10 mouse cellular contexts compared by ENCODE assay signal in the genomic region with DNA sequence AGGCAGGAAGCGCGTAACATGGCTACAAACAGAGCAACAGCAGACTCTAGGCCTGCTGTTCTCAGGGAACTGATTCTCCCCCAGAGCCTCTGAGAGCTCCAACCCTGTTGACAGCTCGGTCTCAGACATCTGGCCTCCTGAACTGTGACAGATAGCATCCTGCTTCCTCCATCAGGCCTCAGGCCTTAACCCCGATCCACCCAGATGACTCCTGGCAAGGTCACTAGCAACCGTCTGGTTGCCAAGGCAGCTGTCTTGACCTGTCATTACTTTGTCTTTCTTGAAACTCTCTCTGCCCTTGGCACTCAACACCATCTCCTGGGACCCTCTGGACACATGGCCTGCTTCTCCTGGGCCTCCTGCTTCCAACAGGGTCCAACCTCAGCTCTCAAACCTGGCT. TPM values are rescaled to one million over a fixed set of nuclear protein-coding genes. Genes with fewer than 3 reads are reported as not detected.
A peak's percentile ranks its signal among the peaks of the same experiment; 100 is the strongest.
DNase-seq lines count a peak whose midpoint lies in the region; ATAC-seq lines count a peak whose summit lies in the region.
"Had no signal": no experiment of that assay in that cellular context is flagged by ENCODE, and none has a peak within 500 bp of the region (broad histone marks: within the 10 kb centered on the region; RNA-seq: fewer than 3 reads in every experiment).

No protein-coding gene starts in this region.

- no peak overlapping the region for H3K9ac ChIP-seq in embryonic facial prominence, embryonic 11.5 days (replicated peaks; ENCODE audit: low read length)
- H3K9ac ChIP-seq in limb, embryonic 12.5 days (replicated peaks), result no peak overlapping the region
- no peak overlapping the region for H3K9ac ChIP-seq in forebrain, embryonic 12.5 days

- no peak overlapping the region for H3K4me3 ChIP-seq in embryonic facial prominence, embryonic 11.5 days (ENCODE audit: low read depth, low read length)
- H3K4me3 ChIP-seq in heart, embryonic 10.5 days, result no peak overlapping the region
- no peak overlapping the region for H3K4me3 ChIP-seq in limb, embryonic 12.5 days (replicated peaks)
- no peak overlapping the region for H3K4me3 ChIP-seq in forebrain, embryonic 12.5 days (replicated peaks)

- H3K27ac ChIP-seq in embryonic facial prominence, embryonic 11.5 days (replicated peaks; ENCODE audit: low read depth, low read length), result 0 out of 2 replicates have a peak overlapping the region, but pooled peaks have one; percentile 28
- peak overlapping the region; percentile 82 for H3K27ac ChIP-seq in heart, embryonic 10.5 days
- H3K27ac ChIP-seq in limb, embryonic 12.5 days, result 0 out of 2 replicates have a peak overlapping the region, but pooled peaks have one; percentile 12
- H3K27ac ChIP-seq in forebrain, embryonic 12.5 days, result no peak overlapping the region

- no peaks in the 10 kb centered on the region for H3K9me3 ChIP-seq in embryonic facial prominence, embryonic 11.5 days (replicated peaks; ENCODE audit: control insufficient read depth, low read length)
- no peaks in the 10 kb centered on the region for H3K9me3 ChIP-seq in heart, embryonic 10.5 days
- H3K9me3 ChIP-seq in limb, embryonic 12.5 days, result no peaks in the 10 kb centered on the region
- H3K9me3 ChIP-seq in forebrain, embryonic 12.5 days, result no peaks in the 10 kb centered on the region

- H3K36me3 ChIP-seq in embryonic facial prominence, embryonic 11.5 days (replicated peaks; ENCODE audit: control insufficient read depth, insufficient read depth, low read depth, low read length), result peaks cover 7% of the 10 kb centered on the region
- H3K36me3 ChIP-seq in heart, embryonic 10.5 days, result peaks cover 9% of the 10 kb centered on the region; the same call in 1 of the 2 replicates
- peaks cover 56% of the 10 kb centered on the region for H3K36me3 ChIP-seq in limb, embryonic 12.5 days
- no peaks in the 10 kb centered on the region for H3K36me3 ChIP-seq in forebrain, embryonic 12.5 days (replicated peaks)

- H3K4me1 ChIP-seq in embryonic facial prominence, embryonic 11.5 days (ENCODE audit: control insufficient read depth, insufficient read depth, low read length), result peaks cover 2% of the 10 kb centered on the region
- peaks cover 32% of the 10 kb centered on the region for H3K4me1 ChIP-seq in heart, embryonic 10.5 days
- peaks cover 31% of the 10 kb centered on the region for H3K4me1 ChIP-seq in limb, embryonic 12.5 days (replicated peaks)
- H3K4me1 ChIP-seq in forebrain, embryonic 12.5 days, result peaks cover 4% of the 10 kb centered on the region; the same call in 1 of the 2 replicates

- H3K4me2 ChIP-seq in embryonic facial prominence, embryonic 11.5 days (ENCODE audit: low read depth, low read length), result no peak overlapping the region
- no peak overlapping the region for H3K4me2 ChIP-seq in limb, embryonic 12.5 days
- H3K4me2 ChIP-seq in forebrain, embryonic 12.5 days, result no peak overlapping the region

- DNase-seq in lung, postnatal 25 days (ENCODE audit: low spot score), result peak; percentile 21
- DNase-seq in lung, postnatal 14 days, result no peak
- no peak for DNase-seq in embryonic facial prominence, embryonic 11.5 days (ENCODE audit: low spot score)
- peak; percentile 88 for DNase-seq in heart, embryonic 10.5 days (ENCODE audit: low spot score)
- DNase-seq in frontal cortex, adult 2 months (ENCODE audit: extremely low spot score in 1 of 2, low spot score in 1 of 2), result no peak
- DNase-seq: lung, adult 2 months; right cerebral cortex, postnatal 14 days had no signal

- H3K27me3 ChIP-seq in embryonic facial prominence, embryonic 11.5 days (ENCODE audit: control insufficient read depth, insufficient read depth, low read length), result no peaks in the 10 kb centered on the region
- peaks cover 14% of the 10 kb centered on the region; the same call in 1 of the 2 replicates for H3K27me3 ChIP-seq in heart, embryonic 10.5 days (ENCODE audit: insufficient read depth, poor library complexity, severe bottlenecking)
- no peaks in the 10 kb centered on the region for H3K27me3 ChIP-seq in limb, embryonic 12.5 days
- peaks cover 2% of the 10 kb centered on the region; the same call in 1 of the 2 replicates for H3K27me3 ChIP-seq in forebrain, embryonic 12.5 days

- WGBS in embryonic facial prominence, embryonic 11.5 days, result 40% methylated on average over 5 of the region's 5 CpGs
- 20% methylated on average over 5 of the region's 5 CpGs for WGBS in heart, embryonic 10.5 days
- 54% methylated on average over 5 of the region's 5 CpGs for WGBS in limb, embryonic 12.5 days
- 81% methylated on average over 5 of the region's 5 CpGs for WGBS in forebrain, embryonic 12.5 days

- no peak for ATAC-seq in embryonic facial prominence, embryonic 11.5 days (replicated peaks; ENCODE audit: insufficient number of reproducible peaks, low FRiP score, low TSS enrichment, low read depth)
- ATAC-seq in limb, embryonic 12.5 days (ENCODE audit: insufficient number of reproducible peaks, insufficient read depth, low FRiP score, low TSS enrichment, low read depth), result no peak
- no peak for ATAC-seq in forebrain, embryonic 12.5 days (ENCODE audit: low FRiP score)
- ATAC-seq: forebrain, embryonic 14.5 days had no signal

RNA-seq across cellular contexts. Expression of gene Spsb1, which starts 51.8 kb away (rescaled TPM):
- polyA plus RNA-seq in embryonic facial prominence, embryonic 11.5 days (2014; fragmentation: Nextera tagmentation; extraction: Ambion mirVana), result 16.7 and 18.8 TPM in 2 replicates
- 3.9 and 9.2 TPM in 2 replicates for polyA plus RNA-seq in heart, embryonic 10.5 days (2016; fragmentation: Nextera tagmentation; extraction: Ambion mirVana)
- 17.7 and 19.1 TPM in 2 replicates for polyA plus RNA-seq in limb, embryonic 12.5 days (2016; fragmentation: Nextera tagmentation; extraction: Ambion mirVana)
- 8.1 and 9.0 TPM in 2 replicates for polyA plus RNA-seq in forebrain, embryonic 12.5 days (2016; fragmentation: Nextera tagmentation; extraction: Ambion mirVana)
- 11.6 and 12.5 TPM in 2 replicates for polyA plus RNA-seq in frontal cortex, adult 2 months (2012; rRNA removed)

Comparison
In these comparisons a context has a peak if more than half of its experiments do, and no peak if none do; other contexts are left out.
1. DNase-seq: peak in lung, postnatal 25 days (single experiment) and heart, embryonic 10.5 days (single experiment); none in lung, postnatal 14 days (single experiment), embryonic facial prominence, embryonic 11.5 days (single experiment) and frontal cortex, adult 2 months (0 of 2).